Mouse (Mus musculus): ENCODE measurements around the gene Tbc1d17.

The Tbc1d17 gene

DNA sequence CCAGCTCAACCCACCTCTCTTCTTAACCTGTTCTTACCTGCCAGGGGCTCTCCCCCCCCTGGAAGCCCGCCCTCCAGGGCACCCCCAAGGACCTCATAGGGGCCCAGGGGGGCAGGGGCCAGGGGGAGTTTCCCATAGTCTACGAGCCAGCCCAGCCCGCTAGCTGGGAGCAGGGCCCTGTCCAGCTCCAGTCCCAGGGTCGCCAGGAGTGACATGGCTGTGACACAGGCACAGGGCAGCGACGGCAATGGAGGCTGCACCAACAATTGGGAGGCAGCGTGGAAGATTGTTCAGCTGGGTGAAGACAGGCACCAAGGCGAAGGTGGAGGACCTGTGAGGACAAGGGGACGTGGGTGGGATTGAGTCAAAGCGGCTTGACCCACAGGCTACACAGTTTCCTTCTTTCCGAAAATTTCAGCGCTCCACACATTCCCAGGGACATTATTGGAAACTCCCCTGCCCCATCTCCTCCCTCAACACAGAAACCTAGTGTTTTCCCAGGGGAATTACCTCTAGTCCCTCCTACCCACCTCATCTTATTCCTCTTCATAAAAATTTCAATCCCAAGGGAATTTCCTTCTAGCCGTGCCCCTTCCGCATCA is 33.8 kb downstream of the Tbc1d17 start:
- in situ Hi-C loops (cut with MboI; ENCODE audit: unreplicated experiment in 2 of 2) = loop anchor here (5.0 kb wide), 2 partner anchors 48 to 58 kb away; no protein-coding TSS in a partner anchor

- in situ Hi-C loops (cut with MboI; ENCODE audit: unreplicated experiment in 2 of 2) = loop anchor here in 1 of 2 experiments (5.0 kb wide), 1 partner anchor 47 kb away; no protein-coding TSS in a partner anchor
These were observed 34.5 kb downstream of the Tbc1d17 start for GRCm38 (mm10) chr7:44814423-44814822.

- in situ Hi-C loops (cut with MboI; ENCODE audit: unreplicated experiment in 2 of 2) = loop anchor here in 1 of 2 experiments (5.0 kb wide), 1 partner anchor 47 kb away; no protein-coding TSS in a partner anchor
These were observed 34.9 kb downstream of the Tbc1d17 start for GRCm38 (mm10) chr7:44813985-44814384.

GRCm38 (mm10) chr7:44812651-44813325 is 36.1 kb downstream of the Tbc1d17 start:
- in situ Hi-C loops (cut with MboI; ENCODE audit: unreplicated experiment in 2 of 2) = loop anchor here in 1 of 2 experiments (5.0 kb wide), 1 partner anchor 45 kb away; no protein-coding TSS in a partner anchor

GRCm38 (mm10) chr7:44810819-44811557 is 37.9 kb downstream of the Tbc1d17 start:
- in situ Hi-C loops (cut with MboI; ENCODE audit: unreplicated experiment in 2 of 2) = loop anchor here in 1 of 2 experiments (5.0 kb wide), 1 partner anchor 44 kb away; no protein-coding TSS in a partner anchor

DNA sequence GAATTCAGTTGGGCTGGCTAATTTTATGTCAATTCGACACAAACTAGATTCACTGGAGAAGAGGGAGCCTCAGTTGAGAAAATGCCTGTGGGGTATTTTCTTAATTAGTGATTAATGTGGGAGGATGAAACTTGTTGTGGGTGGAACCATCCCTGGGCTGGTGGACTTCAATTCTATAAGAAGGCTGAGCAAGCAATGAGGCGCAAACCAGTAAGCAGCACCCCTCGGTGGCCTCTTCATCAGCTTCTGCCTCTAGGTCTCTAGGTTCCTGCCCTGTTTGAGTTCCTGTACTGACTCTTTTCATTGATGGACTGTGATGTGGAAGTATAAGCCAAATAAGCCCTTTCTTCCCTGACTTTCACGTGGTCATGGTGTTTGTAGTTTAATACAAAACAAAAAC is 38.5 kb downstream of the Tbc1d17 start:
- in situ Hi-C loops (cut with MboI; ENCODE audit: unreplicated experiment in 2 of 2) = loop anchor here in 1 of 2 experiments (5.0 kb wide), 1 partner anchor 43 kb away; no protein-coding TSS in a partner anchor

- in situ Hi-C loops (cut with MboI; ENCODE audit: unreplicated experiment in 2 of 2) = no loop called here
These were observed 39.4 kb downstream of the Tbc1d17 start for GRCm38 (mm10) chr7:44809466-44809865.

- in situ Hi-C loops (cut with MboI; ENCODE audit: unreplicated experiment in 2 of 2) = no loop called here
These were observed 40.0 kb downstream of the Tbc1d17 start for GRCm38 (mm10) chr7:44808927-44809326.

- in situ Hi-C loops (cut with MboI; ENCODE audit: unreplicated experiment in 2 of 2) = no loop called here
These were observed 56.1 kb downstream of the Tbc1d17 start for GRCm38 (mm10) chr7:44792781-44793180.

DNA sequence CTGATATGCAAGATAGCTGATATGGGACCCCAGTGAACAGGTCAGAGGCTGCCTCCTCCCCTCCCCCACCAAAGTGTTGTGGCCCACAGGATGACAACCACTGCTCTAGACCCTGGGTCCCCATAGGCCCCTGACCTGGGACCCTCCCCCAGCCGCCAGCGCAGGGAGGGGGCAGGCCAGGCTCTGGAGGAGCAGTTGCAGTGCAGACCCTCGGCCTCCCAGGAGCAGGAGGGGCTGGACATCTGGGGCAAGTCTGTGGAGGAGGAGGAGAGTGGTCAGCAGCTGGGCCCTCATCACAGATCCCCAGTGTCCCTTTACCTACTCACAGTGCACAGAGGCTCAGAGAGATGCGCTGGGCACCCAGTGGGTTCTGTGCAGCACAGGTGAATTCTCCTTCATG is 58.8 kb downstream of the Tbc1d17 start:
- in situ Hi-C loops (cut with MboI; ENCODE audit: unreplicated experiment in 2 of 2) = no loop called here

- in situ Hi-C loops (cut with MboI; ENCODE audit: unreplicated experiment in 2 of 2) = no loop called here
These were observed 59.3 kb downstream of the Tbc1d17 start for GRCm38 (mm10) chr7:44789531-44789930.
